In the genomic region with DNA sequence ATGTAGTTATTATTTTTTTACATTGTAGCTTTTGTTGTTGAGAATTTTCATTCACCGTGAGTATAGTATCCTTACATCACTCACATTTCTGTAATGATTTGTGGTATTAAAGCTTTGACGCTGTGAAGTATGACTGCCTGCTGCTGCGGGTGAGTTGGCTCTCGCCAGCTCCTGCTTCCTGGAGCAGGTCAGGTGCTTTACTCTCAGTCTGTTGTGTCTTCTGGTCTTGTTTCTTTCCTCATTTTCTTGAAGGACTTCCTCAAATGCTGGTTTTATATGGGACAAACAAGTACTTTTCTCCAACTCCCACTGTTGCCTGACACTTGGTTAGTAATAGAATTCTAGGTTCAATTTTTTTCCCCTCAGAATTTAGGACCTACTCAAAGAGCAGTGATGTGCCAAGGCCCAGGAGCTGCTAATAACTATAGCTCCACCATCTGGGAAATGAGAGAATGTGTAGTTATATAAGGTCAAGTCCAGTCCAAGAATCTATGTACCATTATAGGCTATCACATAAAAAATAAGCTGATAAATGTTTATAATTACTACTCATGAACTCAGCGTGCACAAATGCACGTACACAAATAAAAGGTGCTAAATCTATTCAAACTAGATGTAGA, we compare ENCODE assay signal across 38 mouse cellular contexts. TPM values are rescaled to one million over a fixed set of nuclear protein-coding genes. Genes with fewer than 3 reads are reported as not detected.
DNase-seq lines count a peak whose midpoint lies in the region; ATAC-seq and TF ChIP-seq lines count a peak whose summit lies in the region.
"Had no signal": no experiment of that assay in that cellular context is flagged by ENCODE, and none has a peak within 500 bp of the region (broad histone marks: within the 10 kb centered on the region; RNA-seq: fewer than 3 reads in every experiment).

No protein-coding gene starts in this region.

- TF ChIP-seq CTCF in left cerebral cortex, adult 2 months (IDR thresholded peaks at IDR 0.05), result no peak

- 0 out of 2 replicates have a peak overlapping the region, but pooled peaks have one; percentile 13 for H3K27ac ChIP-seq in left cerebral cortex, adult 2 months
- H3K27ac ChIP-seq in kidney, embryonic 15.5 days, result no peak overlapping the region
- H3K27ac ChIP-seq: heart, embryonic 13.5 days; hindbrain, embryonic 10.5 days; hindbrain, embryonic 15.5 days; limb, embryonic 12.5 days; liver, embryonic 15.5 days; lung, embryonic 15.5 days; neural tube, embryonic 15.5 days had no signal

- no peaks in the 10 kb centered on the region for H3K9me3 ChIP-seq in kidney, embryonic 15.5 days (replicated peaks)
- H3K9me3 ChIP-seq: heart, embryonic 13.5 days; hindbrain, embryonic 10.5 days; hindbrain, embryonic 15.5 days; limb, embryonic 12.5 days; liver, embryonic 15.5 days; lung, embryonic 15.5 days; neural tube, embryonic 15.5 days had no signal

- peaks cover 26% of the 10 kb centered on the region for H3K36me3 ChIP-seq in kidney, embryonic 15.5 days

- no peak for ATAC-seq in cerebellum, adult (ENCODE audit: insufficient number of reproducible peaks, low FRiP score, low TSS enrichment)
- ATAC-seq in megakaryocyte, adult 5-6 weeks (ENCODE audit: poor library complexity, severe bottlenecking), result peak; percentile 38; the same call in 1 of the 2 replicates
- no peak for ATAC-seq in kidney, embryonic 15.5 days (replicated peaks; ENCODE audit: low FRiP score)
- ATAC-seq: activated CD4-positive, CD25-positive, alpha-beta regulatory T cell, adult 4 months; forebrain, embryonic 16.5 days had no signal

- intact Hi-C loops in left cerebral cortex, adult 2 months (cut with DNase I), result no loop called here
- intact Hi-C loops in left cerebral cortex, postnatal 10 days (cut with DNase I), result no loop called here

- no peak overlapping the region for H3K4me2 ChIP-seq in kidney, embryonic 15.5 days
- H3K4me2 ChIP-seq: heart, embryonic 13.5 days; hindbrain, embryonic 15.5 days; limb, embryonic 12.5 days; liver, embryonic 15.5 days; lung, embryonic 15.5 days; neural tube, embryonic 15.5 days had no signal

- no peaks in the 10 kb centered on the region for H3K27me3 ChIP-seq in kidney, embryonic 15.5 days
- H3K27me3 ChIP-seq: CH12.LX; heart, embryonic 13.5 days; hindbrain, embryonic 15.5 days; limb, embryonic 12.5 days; liver, embryonic 15.5 days; lung, embryonic 15.5 days; neural tube, embryonic 15.5 days had no signal

- no peak overlapping the region for H3K9ac ChIP-seq in kidney, embryonic 15.5 days
- H3K9ac ChIP-seq: heart, embryonic 13.5 days; hindbrain, embryonic 15.5 days; limb, embryonic 12.5 days; liver, embryonic 15.5 days; lung, embryonic 15.5 days; neural tube, embryonic 15.5 days had no signal

- peak; percentile 34 for DNase-seq in cerebellum, adult 11-12 months
- DNase-seq in cerebellum, postnatal 14 days, result no peak
- peak; percentile 42 for DNase-seq in cerebellum, adult 9-11 months
- no peak for DNase-seq in left cerebral cortex, adult 2 months (ENCODE audit: extremely low spot score in 1 of 2, low spot score in 2 of 2)
- DNase-seq in left cerebral cortex, postnatal 10 days (ENCODE audit: extremely low spot score in 1 of 2, low spot score in 2 of 2), result no peak
- DNase-seq: adrenal gland, adult 2 months; adrenal gland, postnatal 36 days; cerebellum, postnatal 25 days; embryo, embryonic 11 days; gastrocnemius, postnatal 10 days; heart, adult 18-20 months; heart, postnatal 10 days; kidney, adult 8-10 months; kidney, postnatal 10 days; layer of hippocampus, adult 9-11 months; midbrain, embryonic 14.5 days; retina, postnatal 1 day; right cerebral cortex, postnatal 14 days had no signal

- H3K4me3 ChIP-seq in left cerebral cortex, adult 2 months, result no peak overlapping the region
- H3K4me3 ChIP-seq in kidney, embryonic 15.5 days (replicated peaks), result no peak overlapping the region
- H3K4me3 ChIP-seq: erythroblast, embryonic 14.5 days; heart, embryonic 13.5 days; hindbrain, embryonic 10.5 days; hindbrain, embryonic 15.5 days; limb, embryonic 12.5 days; liver, embryonic 15.5 days; lung, embryonic 15.5 days; neural tube, embryonic 15.5 days had no signal

- H3K4me1 ChIP-seq in kidney, embryonic 15.5 days, result peaks cover 6% of the 10 kb centered on the region
- H3K4me1 ChIP-seq: limb, embryonic 12.5 days had no signal

- 93% methylated on average over 6 of the region's 6 CpGs for WGBS in kidney, embryonic 15.5 days

RNA-seq across cellular contexts. Expression of a gene that starts 21.6 kb away (rescaled TPM):
- total RNA-seq in left cerebral cortex, adult 2 months (2021), result 100 to 1,000 TPM; 288 to 300 TPM
- total RNA-seq in left cerebral cortex, postnatal 10 days (2021), result 100 to 1,000 TPM; 320 to 333 TPM
- 32.2 and 35.1 TPM in 2 replicates for total RNA-seq in megakaryocyte, adult 5-6 weeks (2015)
- total RNA-seq in megakaryocyte, adult 5-6 weeks (2017), result 39.7 and 44.9 TPM in 2 replicates
- polyA plus RNA-seq in kidney, embryonic 15.5 days (2015; fragmentation: Nextera tagmentation; extraction: Ambion mirVana), result 84.4 and 88.6 TPM in 2 replicates

RNA-seq across cellular contexts. Expression of a gene that starts 42.8 kb away (rescaled TPM):
- 10 to 100 TPM; 57.7 to 71.1 TPM for total RNA-seq in left cerebral cortex, adult 2 months (2021)
- 10 to 100 TPM; 34.7 to 53.6 TPM for total RNA-seq in left cerebral cortex, postnatal 10 days (2021)
- total RNA-seq in megakaryocyte, adult 5-6 weeks (2015), result 86.0 and 103 TPM in 2 replicates
- 65.2 and 79.3 TPM in 2 replicates for total RNA-seq in megakaryocyte, adult 5-6 weeks (2017)
- polyA plus RNA-seq in kidney, embryonic 15.5 days (2015; fragmentation: Nextera tagmentation; extraction: Ambion mirVana), result 50.7 and 59.0 TPM in 2 replicates

RNA-seq across cellular contexts. Expression of a gene that starts 44.9 kb away (rescaled TPM):
- total RNA-seq in left cerebral cortex, adult 2 months (2021), result 10 to 100 TPM; 73.2 to 76.3 TPM
- 10 to 100 TPM; 75.5 to 77.2 TPM for total RNA-seq in left cerebral cortex, postnatal 10 days (2021)
- total RNA-seq in megakaryocyte, adult 5-6 weeks (2015), result 37.8 and 55.2 TPM in 2 replicates
- 61.6 and 102 TPM in 2 replicates for total RNA-seq in megakaryocyte, adult 5-6 weeks (2017)
- polyA plus RNA-seq in kidney, embryonic 15.5 days (2015; fragmentation: Nextera tagmentation; extraction: Ambion mirVana), result 162 and 169 TPM in 2 replicates

RNA-seq across cellular contexts. Expression of a gene that starts 48.9 kb away (rescaled TPM):
- total RNA-seq in left cerebral cortex, adult 2 months (2021), result not detected
- total RNA-seq in left cerebral cortex, postnatal 10 days (2021), result not detected
- not detected in 2 replicates for total RNA-seq in megakaryocyte, adult 5-6 weeks (2015)
- not detected in 2 replicates for total RNA-seq in megakaryocyte, adult 5-6 weeks (2017)
- polyA plus RNA-seq in kidney, embryonic 15.5 days (2015; fragmentation: Nextera tagmentation; extraction: Ambion mirVana), result 0.30 TPM in 1 of 2 replicates, not detected in the other
- total RNA-seq: adrenal gland, adult 2 months; adrenal gland, postnatal 36 days; CH12.LX; gastrocnemius, postnatal 10 days; heart, adult 18-20 months; heart, postnatal 10 days; left cerebral cortex, postnatal 25 days; liver, adult 2 months; megakaryocyte-erythroid progenitor cell, adult 5-6 weeks had no signal
- polyA plus RNA-seq: activated CD4-positive, CD25-positive, alpha-beta regulatory T cell, adult 4 months; adrenal gland, adult 2 months; C2C12; erythroblast, embryonic 14.5 days; forebrain, embryonic 11.5 days; forebrain, embryonic 16.5 days; limb, embryonic 12.5 days; liver, adult 2 months; liver, embryonic 15.5 days; small intestine, adult 2 months had no signal

RNA-seq across cellular contexts. Expression of a gene that starts 49.8 kb away (rescaled TPM):
- total RNA-seq in left cerebral cortex, adult 2 months (2021), result 10 to 100 TPM; 54.4 to 57.4 TPM
- 10 to 100 TPM; 44.9 to 48.8 TPM for total RNA-seq in left cerebral cortex, postnatal 10 days (2021)
- 13.3 and 15.1 TPM in 2 replicates for total RNA-seq in megakaryocyte, adult 5-6 weeks (2015)
- 68.0 and 68.1 TPM in 2 replicates for total RNA-seq in megakaryocyte, adult 5-6 weeks (2017)
- polyA plus RNA-seq in kidney, embryonic 15.5 days (2015; fragmentation: Nextera tagmentation; extraction: Ambion mirVana), result 67.4 and 69.5 TPM in 2 replicates

Comparison
In these comparisons a context has a peak if more than half of its experiments do, and no peak if none do; other contexts are left out.
1. DNase-seq: peak in cerebellum, adult 11-12 months (single experiment) and cerebellum, adult 9-11 months (single experiment); none in cerebellum, postnatal 14 days (0 of 2), left cerebral cortex, adult 2 months (0 of 2) and left cerebral cortex, postnatal 10 days (0 of 2).
2. RNA of a gene that starts 21.6 kb away (total RNA-seq): 320 to 333 TPM in left cerebral cortex, postnatal 10 days and 288 to 300 TPM in left cerebral cortex, adult 2 months; 32.2 to 44.9 TPM in megakaryocyte, adult 5-6 weeks; every median in the first group is over 4 times any median in the second.